Mouse (Mus musculus): Measurements from ENCODE around the gene Gm17387.

Gm17387 gene

DNA sequence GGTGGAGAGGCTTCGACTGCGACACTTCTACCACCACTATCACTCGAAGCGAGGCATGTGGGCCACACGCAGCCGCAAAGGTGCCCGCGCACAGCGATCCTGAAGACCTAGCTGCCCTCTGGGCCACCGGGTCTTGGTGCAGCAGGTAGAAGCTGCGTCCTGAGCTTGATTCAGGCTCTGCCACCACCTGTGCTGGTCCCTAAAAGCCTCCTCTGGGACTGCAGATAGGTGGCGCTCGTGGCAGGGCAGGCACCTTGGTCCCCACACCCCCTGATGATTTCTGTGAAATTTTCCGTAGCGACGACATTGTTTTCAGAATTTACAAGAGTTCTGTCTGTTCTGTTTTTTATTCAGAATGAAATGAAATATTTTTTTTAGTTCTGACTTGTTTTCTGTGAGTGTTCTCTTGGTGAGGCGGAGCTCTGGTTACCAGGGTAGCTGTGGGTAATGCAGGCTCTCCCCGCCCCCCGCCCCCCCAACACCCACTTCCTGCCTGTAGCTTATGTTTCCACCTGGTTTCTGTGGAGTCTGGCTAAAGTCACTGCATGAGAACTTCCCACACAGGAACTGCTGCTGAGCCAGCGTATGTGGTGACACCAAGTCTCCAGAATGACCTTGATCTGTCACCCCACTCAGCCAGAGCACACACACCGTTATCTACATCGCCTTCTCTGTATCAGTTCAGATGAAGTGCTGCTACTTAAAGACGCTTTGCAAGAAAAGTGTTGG, 43.2 kb downstream of the Gm17387 start:
- DNase-seq (ENCODE audit: low read depth, low spot score) = no peak

GRCm38 (mm10) chr7:141073782-141074181, 44.9 kb downstream of the Gm17387 start:
- DNase-seq (ENCODE audit: low read depth, low spot score) = no peak

GRCm38 (mm10) chr7:141077841-141078240, 48.9 kb downstream of the Gm17387 start, which contains the start of gene Pkp3:
Pkp3 (plus strand) TSS chr7:141078218.
- no peak for DNase-seq (ENCODE audit: low read depth, low spot score)

DNA sequence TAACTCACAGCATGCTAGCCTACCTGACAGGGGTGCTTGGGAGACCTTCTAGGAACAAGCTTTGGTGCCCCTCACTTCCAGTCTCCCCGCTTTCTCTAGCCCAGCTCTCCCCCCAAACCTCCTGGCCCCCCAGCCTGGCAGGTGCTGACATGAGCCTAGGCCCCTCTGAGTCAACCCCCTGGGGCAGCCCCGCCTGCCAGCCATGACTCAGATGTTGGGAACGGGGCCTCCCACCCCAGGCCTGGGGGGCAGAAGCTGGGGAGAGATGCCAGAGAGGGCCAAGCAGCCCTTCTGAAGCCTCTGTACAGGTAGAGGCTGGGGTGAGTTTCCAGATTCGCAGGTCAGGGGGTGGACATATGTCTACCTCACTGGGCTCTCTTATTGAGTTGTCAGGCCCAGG, 49.9 kb downstream of the Gm17387 start:
- no peak for DNase-seq (ENCODE audit: low read depth, low spot score)

Measured in WW6 (cell line).